Mouse (Mus musculus): ENCODE results near the gene Gng8.

DNA sequence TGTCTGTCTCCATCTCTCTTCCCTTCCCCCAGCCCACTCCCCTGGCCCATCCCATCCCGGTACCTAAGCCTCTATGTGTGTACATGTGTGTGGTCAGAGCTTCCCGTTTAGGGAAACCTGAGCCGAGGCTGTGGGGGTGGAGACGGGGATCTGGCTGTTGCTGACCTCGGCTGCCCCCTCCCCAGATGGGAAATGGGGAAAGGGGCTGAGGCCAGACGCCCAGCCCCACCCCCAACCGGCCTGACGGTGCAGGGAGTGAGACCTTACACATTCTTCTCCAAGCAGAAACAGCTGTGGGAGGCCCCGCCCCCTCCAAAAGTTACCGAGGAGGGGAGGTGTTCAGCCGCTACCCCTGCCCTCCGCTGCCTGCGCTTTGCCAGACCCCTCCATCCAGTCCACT, 15.0 kb upstream of the Gng8 start:
- TF ChIP-seq CTCF (IDR thresholded peaks at IDR 0.05; ENCODE audit: low read depth, low read length) (no peak), GATA1 (IDR thresholded peaks at IDR 0.05; ENCODE audit: borderline replicate concordance, low read length) (no peak), TAL1 (conservative IDR thresholded peaks at IDR 0.05; ENCODE audit: low read depth, low read length) (no peak), POLR2AphosphoS5 (IDR thresholded peaks at IDR 0.05; ENCODE audit: insufficient replicate concordance, low read depth, low read length) (no peak)

All from G1E (cell line).